Mouse (Mus musculus) R1 (cell line): ENCODE results near the gene Zfp523.

Experiments used
- DNase-seq: peaks from one replicate; pipeline ENCODE4 v3.0.0-alpha.2; 2018; ENCODE audit warnings: low read depth, low spot score

The Zfp523 gene

GRCm38 (mm10) chr17:28242296-28242695, 65.4 kb downstream of the Zfp523 start:
- no peak for DNase-seq

GRCm38 (mm10) chr17:28244214-28244613, 67.3 kb downstream of the Zfp523 start:
- DNase-seq = no peak

GRCm38 (mm10) chr17:28244714-28245113, 67.8 kb downstream of the Zfp523 start:
- peak; percentile 46 for DNase-seq

- DNase-seq = no peak
Observed at GRCm38 (mm10) chr17:28246640-28247039, 69.7 kb downstream of the Zfp523 start.

DNA sequence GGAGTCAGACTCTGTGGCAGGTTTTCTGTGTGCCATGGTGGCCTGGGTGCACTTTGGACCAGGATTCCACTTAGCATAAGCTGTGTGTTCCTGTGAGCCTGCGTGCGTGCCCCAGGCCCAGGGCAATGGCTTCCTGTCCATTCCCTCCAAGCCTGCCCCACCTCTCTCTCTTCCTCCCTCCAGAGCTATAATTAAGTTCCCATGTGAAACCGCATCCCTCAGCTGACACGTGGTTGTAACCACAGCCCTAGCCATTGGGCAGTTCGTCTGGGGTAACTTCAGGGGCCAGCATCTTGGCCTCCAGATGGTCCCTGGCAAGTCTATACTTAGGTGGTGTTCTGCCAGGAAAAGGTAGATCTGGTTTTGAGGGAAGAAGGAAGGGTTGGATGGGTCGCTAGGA, 70.7 kb downstream of the Zfp523 start:
- no peak for DNase-seq

- DNase-seq = no peak
Observed at GRCm38 (mm10) chr17:28249062-28249461, 72.1 kb downstream of the Zfp523 start.

DNA sequence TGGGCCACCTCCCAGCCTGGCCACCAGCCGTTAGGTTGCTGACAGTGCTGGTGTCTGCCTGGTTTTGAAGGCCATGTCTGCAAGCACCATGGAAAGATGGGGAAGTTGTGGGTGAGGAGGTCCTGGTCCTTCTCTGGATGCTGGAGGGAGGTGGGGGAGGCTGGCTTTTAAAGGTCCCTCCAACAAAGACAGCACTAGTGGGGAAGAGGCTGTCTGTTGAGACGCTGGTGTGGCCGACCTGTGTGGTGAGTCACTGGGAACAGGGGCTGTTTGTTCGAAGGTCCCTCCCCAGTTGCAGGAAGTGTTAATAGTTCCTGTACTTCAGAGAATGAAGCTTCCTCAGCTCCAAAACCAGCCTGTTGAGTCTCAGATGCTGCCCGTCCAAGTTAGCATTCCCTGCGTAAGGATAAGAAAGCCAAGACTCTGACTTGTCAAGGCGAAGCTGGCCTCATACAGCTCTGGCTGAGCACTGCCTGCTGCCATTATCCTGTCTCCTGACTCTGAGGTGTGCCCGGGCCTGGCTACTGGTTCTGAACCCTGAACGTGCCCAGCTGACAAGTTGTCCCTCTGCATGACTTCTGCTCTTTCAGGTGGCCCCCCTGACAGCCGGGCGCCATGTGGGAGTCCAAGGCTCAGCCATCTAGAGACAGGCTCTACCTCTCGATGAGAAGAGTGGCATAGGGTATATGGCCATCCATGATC, 74.8 kb downstream of the Zfp523 start:
- no peak for DNase-seq

DNA sequence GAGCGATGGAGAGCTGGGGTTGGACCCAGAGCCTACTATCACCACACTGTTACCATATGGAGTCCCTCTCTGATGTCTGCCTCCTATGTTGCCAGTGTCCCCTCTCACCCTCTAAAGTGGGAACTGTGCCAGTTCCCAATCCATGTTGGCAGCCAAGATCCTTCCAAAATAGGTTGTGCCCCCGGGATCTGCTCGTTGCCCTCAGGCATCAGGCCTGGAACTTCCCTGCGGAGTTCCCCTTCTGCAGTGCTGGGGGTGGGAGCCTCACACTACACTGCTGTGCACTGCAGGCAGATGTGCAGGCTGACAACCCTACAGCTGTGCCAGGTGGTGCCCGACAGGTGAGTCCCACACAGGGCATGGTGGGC, 75.3 kb downstream of the Zfp523 start:
- DNase-seq = no peak

DNA sequence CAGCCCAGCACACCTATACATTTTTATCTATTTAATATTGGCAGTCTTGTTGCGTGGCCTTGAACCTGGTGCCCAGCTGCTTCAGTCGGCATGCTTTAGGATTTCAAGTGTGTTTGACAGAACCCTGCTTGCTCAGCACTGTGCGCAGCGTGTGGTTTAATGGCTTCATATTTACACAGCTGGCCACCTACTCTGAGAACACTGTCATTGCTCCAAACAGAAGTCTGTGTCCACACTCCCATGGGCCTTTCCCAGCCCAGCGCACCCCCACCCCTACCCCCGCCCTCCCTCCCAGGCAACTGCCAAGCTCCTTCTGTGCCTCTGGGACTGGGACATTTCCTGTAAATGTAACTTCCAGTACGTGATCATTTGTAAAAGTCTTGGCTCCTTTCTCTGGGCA, 76.3 kb downstream of the Zfp523 start:
- no peak for DNase-seq

DNA sequence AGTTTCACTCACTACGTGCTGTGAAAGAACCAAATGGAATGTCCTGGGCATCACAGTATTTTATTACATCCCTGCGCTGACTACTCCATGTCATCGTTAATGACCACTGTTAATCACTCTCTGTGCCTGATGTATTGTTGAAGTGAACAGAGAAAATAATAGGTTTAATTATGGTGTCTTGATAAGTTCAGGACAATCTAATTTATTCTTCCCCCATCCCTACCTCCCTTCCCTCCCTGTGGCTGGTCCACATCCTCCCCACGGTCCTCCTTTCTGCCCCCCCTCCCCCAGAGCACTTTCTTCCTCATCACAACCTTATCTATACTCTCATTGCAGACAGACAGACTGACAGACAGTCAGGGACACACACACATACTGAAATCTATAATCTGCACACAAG, 77.9 kb downstream of the Zfp523 start:
- no peak for DNase-seq
